Mouse (Mus musculus): ENCODE results near the gene Apol7c.
A peak's percentile ranks its signal among the peaks of the same experiment; 100 is the strongest.
"Not testable (repeated sequence)": the region's sequence is repeated elsewhere in the genome, so short reads cannot be mapped to it uniquely, and the experiment has no call there.

Apol7c gene

GRCm38 (mm10) chr15:77533216-77533615 lies at the start of gene Apol7c:
Gene Apol7c (minus strand): TSS chr15:77533316.
- no peak for DNase-seq (ENCODE audit: low read depth, low spot score)

GRCm38 (mm10) chr15:77581681-77582080 lies 48.6 kb upstream of the Apol7c start:
- DNase-seq (ENCODE audit: low read depth, low spot score), result no peak

GRCm38 (mm10) chr15:77579311-77579710 lies 46.2 kb upstream of the Apol7c start:
- no peak for DNase-seq (ENCODE audit: low read depth, low spot score)

- DNase-seq (ENCODE audit: low read depth, low spot score), result no peak
Observed at GRCm38 (mm10) chr15:77578801-77579200, 45.7 kb upstream of the Apol7c start.

GRCm38 (mm10) chr15:77563219-77563618 lies 30.1 kb upstream of the Apol7c start:
- no peak for DNase-seq (ENCODE audit: low read depth, low spot score)

- no peak for DNase-seq (ENCODE audit: low read depth, low spot score)
Observed at GRCm38 (mm10) chr15:77561792-77562191, 28.7 kb upstream of the Apol7c start, which contains the start of gene 1700025B11Rik. Gene 1700025B11Rik (minus strand): TSS chr15:77561892.

GRCm38 (mm10) chr15:77539221-77539620 lies 6.1 kb upstream of the Apol7c start:
- not testable (repeated sequence) for DNase-seq (ENCODE audit: low read depth, low spot score)

- DNase-seq (ENCODE audit: low read depth, low spot score), result peak; percentile 61
Observed at GRCm38 (mm10) chr15:77523186-77523843, 9.8 kb downstream of the Apol7c start.

GRCm38 (mm10) chr15:77520596-77520995 lies 12.5 kb downstream of the Apol7c start:
- DNase-seq (ENCODE audit: low read depth, low spot score), result not testable (repeated sequence)

- not testable (repeated sequence) for DNase-seq (ENCODE audit: low read depth, low spot score)
Observed at GRCm38 (mm10) chr15:77507966-77508365, 25.1 kb downstream of the Apol7c start, which contains the start of gene Apol11a. Gene Apol11a (plus strand): TSS chr15:77508271.

- not testable (repeated sequence) for DNase-seq (ENCODE audit: low read depth, low spot score)
Observed at GRCm38 (mm10) chr15:77494694-77495093, 38.4 kb downstream of the Apol7c start.

- not testable (repeated sequence) for DNase-seq (ENCODE audit: low read depth, low spot score)
Observed at GRCm38 (mm10) chr15:77493181-77493580, 39.9 kb downstream of the Apol7c start.

- no peak for DNase-seq (ENCODE audit: low read depth, low spot score)
Observed at GRCm38 (mm10) chr15:77482140-77482794, 50.8 kb downstream of the Apol7c start.

GRCm38 (mm10) chr15:77476693-77477092 lies 56.4 kb downstream of the Apol7c start, which contains the start of gene Apol10a:
Gene Apol10a (plus strand): TSS chr15:77477047.
- not testable (repeated sequence) for DNase-seq (ENCODE audit: low read depth, low spot score)
